Mouse (Mus musculus): Measurements from ENCODE around the gene Nsd2.
A peak's percentile ranks its signal among the peaks of the same experiment; 100 is the strongest.

Gene Nsd2

DNA sequence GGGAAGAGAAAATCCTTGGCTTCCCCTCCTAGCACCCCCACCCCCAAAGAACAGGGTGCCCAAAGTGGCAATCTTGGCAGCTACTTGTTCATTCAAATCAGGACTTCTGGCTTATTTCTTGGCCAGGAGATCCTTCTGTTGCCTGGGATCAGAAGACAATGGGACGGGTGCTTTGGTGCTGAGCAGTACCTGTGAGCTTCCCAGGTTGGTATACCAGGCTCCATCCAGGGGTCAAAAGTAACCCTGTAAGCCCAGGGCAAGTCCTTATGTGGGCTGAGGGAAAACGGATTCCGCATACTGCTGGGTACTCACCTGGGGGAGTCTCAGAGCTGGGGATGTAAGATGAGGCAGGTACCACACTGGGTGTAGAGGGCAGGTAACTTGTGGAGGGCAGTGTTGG lies 79.6 kb downstream of the Nsd2 start:
- no peak for TF ChIP-seq GATA4 (IDR thresholded peaks at IDR 0.05; ENCODE audit: insufficient replicate concordance, low read length)

DNA sequence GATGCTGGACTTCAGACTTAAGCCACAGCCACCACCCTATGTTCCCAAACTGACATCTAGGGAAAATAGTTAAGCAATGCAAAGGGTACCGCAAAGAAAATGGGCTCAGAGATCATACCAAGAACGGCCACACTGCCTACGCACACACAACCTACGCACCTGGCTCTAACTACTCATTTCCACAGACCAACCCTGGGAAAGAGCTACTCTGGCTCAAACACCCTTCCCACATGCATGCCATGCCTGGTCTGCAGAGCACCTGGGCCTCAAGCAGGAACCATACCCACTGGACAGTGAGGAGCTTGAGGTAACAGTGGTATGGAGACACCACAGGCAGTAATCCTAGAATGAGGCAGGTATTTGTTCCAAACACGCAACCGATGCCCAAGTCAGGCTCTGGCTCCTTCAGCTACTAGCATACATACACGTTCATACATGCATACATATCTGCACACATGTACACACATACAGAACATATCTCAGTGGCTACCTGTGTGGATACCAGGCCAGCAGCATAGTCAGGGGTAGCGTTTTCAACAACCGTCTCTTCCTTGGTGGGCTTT lies 80.3 kb downstream of the Nsd2 start:
- TF ChIP-seq GATA4 (IDR thresholded peaks at IDR 0.05; ENCODE audit: insufficient replicate concordance, low read length), result no peak

DNA sequence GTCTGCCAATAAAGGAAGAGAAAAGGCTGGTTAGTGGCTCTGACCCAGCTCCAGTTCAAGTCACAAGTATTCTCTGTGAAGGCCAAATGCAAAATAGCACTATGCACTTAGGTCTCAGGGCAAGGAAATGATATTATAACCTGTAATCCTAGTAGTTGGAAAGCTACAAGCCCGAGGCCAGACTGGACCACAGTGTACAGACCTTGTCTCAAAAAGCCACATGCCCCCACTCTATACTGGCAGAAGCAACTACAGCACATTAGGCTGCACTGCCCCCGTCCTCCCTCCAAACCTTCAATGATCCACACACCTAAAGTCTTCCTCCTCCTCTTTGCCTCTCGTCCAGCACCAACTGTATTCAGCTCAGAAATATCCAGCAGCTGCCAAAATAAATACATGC lies 80.8 kb downstream of the Nsd2 start:
- no peak for TF ChIP-seq GATA4 (IDR thresholded peaks at IDR 0.05; ENCODE audit: insufficient replicate concordance, low read length)

DNA sequence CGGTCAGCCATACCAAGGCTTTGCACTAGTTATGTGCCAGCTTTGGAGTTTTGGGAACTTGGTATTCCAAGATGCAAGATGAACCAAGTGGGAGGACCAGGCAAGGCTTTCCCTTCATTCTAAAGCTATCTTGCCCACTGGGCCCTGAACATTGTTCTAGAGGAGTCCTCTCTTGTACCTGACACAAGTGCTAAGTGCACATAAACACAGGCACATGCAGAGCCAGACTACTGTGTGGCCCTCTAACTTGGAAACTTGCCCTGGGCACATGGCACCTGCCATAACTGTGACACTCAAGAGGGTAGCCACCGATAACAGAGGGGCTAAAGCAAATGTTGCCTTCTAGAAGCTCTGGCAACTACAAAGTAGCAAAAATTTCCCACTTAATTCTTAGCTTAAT lies 82.2 kb downstream of the Nsd2 start:
- TF ChIP-seq GATA4 (IDR thresholded peaks at IDR 0.05; ENCODE audit: insufficient replicate concordance, low read length), result no peak

DNA sequence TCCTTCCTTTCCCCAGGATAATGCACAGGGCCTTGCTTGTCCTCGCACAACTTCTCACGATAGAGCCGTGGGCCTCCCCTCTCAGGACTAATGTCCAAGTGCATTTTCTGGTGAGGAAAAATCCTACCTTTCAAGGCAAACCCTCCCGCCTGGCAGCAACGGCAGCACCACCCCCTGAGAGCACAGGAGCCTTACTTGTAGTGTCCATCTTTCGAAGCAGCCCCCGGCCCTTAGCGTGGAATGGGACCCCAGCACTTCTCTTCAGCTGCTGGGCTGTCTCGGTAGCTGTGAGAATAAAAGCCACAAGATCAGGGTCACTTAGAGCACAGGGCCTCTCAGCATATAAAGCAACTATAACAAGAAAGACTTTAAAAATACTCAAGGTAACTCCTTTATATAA lies 82.7 kb downstream of the Nsd2 start:
- TF ChIP-seq GATA4 (IDR thresholded peaks at IDR 0.05; ENCODE audit: insufficient replicate concordance, low read length), result no peak

DNA sequence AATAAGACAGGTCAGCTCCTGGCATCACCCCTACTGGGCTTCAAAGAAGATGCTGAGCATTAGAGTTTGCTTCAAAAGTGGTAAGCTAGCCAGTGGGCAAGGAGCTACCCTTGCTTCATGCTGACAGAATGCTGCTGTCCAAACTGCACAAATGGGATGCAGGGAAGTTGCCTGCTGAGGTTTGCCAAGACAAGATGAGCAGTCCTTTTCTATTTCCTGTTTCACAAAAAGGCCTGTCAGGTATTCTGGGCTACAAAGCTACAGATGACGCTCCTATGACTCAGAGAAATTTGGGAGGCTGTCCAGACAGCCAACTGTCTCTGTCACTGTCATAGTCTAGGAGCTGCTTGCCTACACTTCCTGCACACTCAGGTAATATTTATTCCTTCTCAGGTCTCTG lies 98.9 kb downstream of the Nsd2 start:
- no peak for TF ChIP-seq GATA4 (IDR thresholded peaks at IDR 0.05; ENCODE audit: insufficient replicate concordance, low read length)

DNA sequence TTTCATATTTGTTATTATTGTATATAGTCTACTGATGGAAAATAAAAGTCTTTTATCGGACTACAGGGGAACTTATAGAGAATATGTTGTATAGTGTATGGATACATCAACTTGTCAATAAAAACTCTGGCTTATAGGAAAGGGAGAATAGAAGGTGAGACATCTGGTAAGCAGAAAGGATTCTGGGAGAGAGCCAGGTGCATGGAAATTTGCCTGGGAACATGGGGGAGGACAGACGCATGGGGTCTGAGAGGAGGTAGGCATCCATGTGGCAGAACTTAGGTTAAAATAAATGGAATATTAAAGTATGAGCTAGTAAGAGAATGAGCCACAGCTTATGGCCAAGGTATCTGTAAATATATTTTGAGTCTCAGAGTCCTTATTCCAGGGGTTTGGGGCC lies 99.5 kb downstream of the Nsd2 start:
- no peak for TF ChIP-seq GATA4 (IDR thresholded peaks at IDR 0.05; ENCODE audit: insufficient replicate concordance, low read length)

DNA sequence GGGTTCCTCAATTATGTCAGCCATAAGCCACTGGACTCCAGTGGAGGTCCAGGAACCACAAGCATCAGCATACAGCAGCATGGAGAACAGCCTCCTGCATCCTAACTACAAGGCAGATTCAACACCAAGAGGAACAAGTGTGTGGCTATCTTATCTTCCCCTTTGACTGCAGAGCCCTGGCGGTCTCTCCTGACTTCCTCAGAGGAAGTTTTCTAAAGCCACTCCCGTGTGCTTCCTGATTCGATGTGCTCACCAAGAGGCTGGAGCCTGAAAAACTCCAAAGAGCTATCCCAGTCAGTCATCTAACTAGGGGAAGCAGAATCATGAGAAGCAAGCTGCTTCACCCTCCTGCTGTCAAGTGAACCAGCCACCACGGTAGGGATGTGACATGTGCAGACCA lies 100.4 kb downstream of the Nsd2 start:
- TF ChIP-seq GATA4 (IDR thresholded peaks at IDR 0.05; ENCODE audit: insufficient replicate concordance, low read length), result peak; percentile 87

DNA sequence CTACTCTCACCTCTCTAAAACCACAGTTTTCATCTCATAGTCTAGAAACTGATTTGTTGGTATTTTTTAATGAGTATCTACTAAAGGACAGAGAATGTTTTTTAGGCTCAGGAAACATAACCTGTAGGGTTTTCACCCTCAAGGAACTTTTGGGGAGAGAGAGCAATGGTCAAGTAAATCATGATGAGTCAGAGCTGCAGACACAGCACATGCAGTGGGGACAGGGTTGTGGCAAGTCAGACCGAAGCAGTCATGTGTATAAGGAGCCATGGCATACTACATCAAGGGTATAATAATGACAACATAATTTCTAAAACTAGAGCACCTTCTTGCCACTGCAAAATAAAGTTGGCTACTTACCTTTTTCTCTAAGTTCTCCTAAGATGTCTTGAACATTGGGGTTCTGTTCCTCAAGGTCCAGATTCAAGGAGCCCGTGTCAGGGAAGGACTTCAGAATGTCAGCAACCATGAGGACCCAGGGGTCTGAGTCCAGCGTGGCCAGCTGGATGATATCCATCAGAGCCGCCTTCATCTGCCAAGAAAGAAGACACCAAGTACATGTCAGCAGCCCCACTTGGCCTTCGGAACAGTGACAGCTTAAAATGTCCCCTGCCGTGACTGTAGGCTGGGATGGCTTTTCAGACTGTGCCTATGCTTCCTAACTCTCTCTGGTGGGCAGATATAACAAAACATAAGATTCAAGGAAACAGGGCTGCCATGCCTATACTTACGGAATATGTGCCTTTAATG lies 101.1 kb downstream of the Nsd2 start:
- no peak for TF ChIP-seq GATA4 (IDR thresholded peaks at IDR 0.05; ENCODE audit: insufficient replicate concordance, low read length)

DNA sequence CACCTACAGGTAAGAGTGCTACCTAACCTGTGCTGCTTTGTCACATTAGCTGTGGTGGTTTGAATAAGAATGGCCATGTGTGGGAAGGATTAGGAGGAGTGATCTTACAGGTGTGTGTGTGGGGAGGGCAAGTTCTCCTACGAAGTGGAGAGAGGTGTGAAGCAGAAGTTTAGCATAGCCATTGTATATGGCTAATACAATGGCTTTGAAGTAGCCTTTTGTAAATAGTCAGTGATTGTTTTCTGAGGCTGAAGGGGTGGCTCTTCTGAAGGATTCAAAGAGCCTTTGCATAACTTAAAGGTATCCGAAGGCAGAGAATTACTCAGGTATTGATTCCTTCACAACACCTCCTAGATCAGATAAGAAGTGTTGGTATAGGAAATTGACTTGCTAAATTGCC lies 102.0 kb downstream of the Nsd2 start:
- no peak for TF ChIP-seq GATA4 (IDR thresholded peaks at IDR 0.05; ENCODE audit: insufficient replicate concordance, low read length)

DNA sequence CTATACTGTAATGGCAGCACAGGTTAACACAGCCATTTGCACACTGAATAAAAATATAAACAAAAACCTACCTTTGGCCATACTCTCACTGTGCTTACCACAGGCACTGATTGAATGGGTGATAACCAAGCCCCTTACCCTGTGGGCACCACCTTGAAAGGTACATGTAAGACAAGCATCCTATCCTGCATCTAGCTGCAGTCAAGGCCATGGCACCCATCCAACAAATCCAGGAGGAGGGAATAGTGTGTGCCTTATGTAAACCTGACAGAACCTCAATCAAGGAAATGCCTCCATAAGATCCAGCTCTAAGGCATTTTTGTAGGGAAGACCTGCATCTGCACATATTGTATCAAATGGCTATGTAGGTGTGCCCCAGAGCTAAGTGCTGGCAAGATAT lies 105.6 kb downstream of the Nsd2 start:
- TF ChIP-seq GATA4 (IDR thresholded peaks at IDR 0.05; ENCODE audit: insufficient replicate concordance, low read length), result no peak

DNA sequence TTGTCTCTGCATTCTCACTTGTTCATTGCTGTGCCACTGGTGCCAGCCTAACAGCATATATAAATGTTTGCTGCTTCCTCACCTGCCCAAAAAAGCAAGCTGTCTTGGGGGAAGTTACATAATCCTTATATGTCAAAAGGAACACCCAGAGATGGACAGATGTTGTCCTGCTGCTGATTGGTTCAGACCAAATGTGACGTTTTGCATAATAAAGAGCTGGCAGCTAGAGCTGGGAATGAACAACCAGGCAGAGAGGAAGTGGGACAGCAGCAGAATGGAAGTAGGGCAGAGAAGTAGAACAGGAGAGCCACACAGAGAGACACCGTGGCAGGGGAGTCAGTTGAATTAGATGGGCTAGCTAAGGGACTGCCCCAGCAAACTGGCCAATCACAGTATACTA lies 111.9 kb downstream of the Nsd2 start:
- no peak for TF ChIP-seq GATA4 (IDR thresholded peaks at IDR 0.05; ENCODE audit: insufficient replicate concordance, low read length)

DNA sequence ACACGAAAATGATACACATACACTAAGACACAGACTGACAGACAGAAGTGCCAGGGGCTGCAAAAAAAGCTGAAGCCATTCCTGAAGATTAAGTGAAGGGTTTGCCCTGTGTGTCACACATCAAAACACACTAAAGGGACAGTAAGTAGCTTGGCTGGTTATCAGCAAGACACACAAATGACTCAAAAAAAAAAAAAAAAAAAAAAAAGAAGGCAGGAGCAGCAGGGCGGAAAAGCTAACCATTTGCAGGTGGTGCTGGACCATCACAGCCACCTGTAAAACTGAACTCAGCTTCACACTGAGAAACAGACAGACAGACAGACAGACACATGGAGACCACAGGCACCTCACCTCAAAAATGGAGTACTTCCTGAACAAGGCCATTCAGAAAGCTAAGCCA lies 113.6 kb downstream of the Nsd2 start:
- TF ChIP-seq GATA4 (IDR thresholded peaks at IDR 0.05; ENCODE audit: insufficient replicate concordance, low read length), result no peak

DNA sequence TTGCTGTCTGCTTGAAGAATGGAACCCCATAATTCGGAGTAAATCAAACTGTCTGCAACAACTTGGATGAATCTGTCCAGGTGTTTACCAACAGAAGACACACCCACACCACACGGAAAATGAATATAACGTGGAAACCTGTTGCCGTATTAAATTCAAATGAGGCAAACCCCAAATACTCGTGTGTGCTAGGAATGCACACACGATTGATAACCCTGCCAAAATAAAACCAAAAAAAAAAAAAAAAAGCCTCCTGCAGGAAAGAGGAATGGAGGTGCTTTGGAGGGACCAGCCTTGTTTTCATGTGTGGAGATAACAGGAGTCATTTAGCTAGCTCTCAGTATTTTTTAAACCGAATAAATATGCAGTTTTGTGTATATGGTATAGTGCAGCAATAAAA lies 114.4 kb downstream of the Nsd2 start:
- no peak for TF ChIP-seq GATA4 (IDR thresholded peaks at IDR 0.05; ENCODE audit: insufficient replicate concordance, low read length)

DNA sequence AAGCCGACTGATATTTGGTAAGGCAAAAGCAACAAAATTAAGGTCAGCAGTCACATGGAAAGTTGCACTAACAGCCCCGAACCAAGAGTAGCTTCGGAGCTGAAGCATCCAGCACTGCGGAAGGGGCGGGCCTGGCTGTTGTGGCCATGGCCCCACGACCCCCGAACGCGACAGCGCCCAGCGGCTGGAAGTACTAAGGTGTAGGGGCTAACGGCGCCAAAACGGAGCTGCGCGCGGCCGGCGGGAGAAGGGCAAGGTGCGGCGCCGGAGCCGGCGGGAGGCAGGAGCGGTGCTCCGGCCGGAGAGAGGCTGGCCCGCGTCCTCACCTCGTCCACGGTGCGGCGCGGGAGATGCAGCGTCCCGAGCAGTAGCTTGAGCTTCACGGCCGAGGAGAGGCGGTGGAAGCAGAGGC lies 115.2 kb downstream of the Nsd2 start:
- TF ChIP-seq GATA4 (IDR thresholded peaks at IDR 0.05; ENCODE audit: insufficient replicate concordance, low read length), result no peak

DNA sequence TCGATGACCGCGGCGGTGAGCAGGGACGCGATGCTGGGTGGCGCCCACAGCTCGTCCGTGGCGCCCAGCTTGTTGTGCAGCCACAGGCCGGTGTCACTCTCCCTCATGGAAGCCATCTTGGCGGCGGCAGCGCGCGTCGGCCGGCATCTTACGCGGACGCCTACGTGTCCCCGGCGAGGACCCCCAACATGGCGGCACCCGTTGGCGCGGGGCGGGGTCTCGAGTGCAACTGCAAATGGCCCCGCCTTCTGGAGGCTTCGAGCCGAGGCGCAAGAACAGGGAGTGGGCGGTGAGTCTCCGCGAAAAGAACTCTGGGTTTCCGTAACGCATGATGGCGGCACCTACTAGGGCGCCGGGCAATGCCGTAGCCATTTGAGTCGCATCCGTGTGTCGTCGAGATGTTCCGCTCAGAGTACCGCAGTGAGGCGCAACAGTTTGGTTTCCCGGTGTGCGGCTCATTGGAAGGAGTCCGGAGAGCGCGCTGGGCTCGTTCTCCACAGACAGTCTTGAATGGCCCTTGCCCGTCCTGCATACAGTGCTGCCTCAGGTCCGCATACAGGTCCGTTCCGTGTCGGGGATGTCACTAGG lies 115.7 kb downstream of the Nsd2 start, which contains the start of gene Nelfa:
Gene Nelfa, minus strand, starts transcription at position 294 of the 588 bp plus-strand sequence.
- TF ChIP-seq GATA4 (IDR thresholded peaks at IDR 0.05; ENCODE audit: insufficient replicate concordance, low read length), result no peak; the same call in 1 of the 2 replicates

Data from liver, adult (tissue).